ENCODE assay signal across 12 mouse cellular contexts in genomic region chr1:134342781-134343310, GRCm38 (mm10). TPM values are rescaled to one million over a fixed set of nuclear protein-coding genes. Genes with fewer than 3 reads are reported as not detected.
DNase-seq lines count a peak whose midpoint lies in the region; ATAC-seq and TF ChIP-seq lines count a peak whose summit lies in the region.
"Had no signal": no experiment of that assay in that cellular context is flagged by ENCODE, and none has a peak within 500 bp of the region (broad histone marks: within the 10 kb centered on the region; RNA-seq: fewer than 3 reads in every experiment).

No protein-coding gene starts in this region.

- no peaks in the 10 kb centered on the region for H3K79me2 ChIP-seq in myocyte (ENCODE audit: control insufficient read depth, insufficient read depth)

- no peak overlapping the region for H3ac ChIP-seq in myocyte (ENCODE audit: control insufficient read depth, insufficient read length)

- H3K27me3 ChIP-seq in heart, postnatal 0 days (ENCODE audit: control insufficient read depth, insufficient read depth, low read length) = no peaks in the 10 kb centered on the region
- no peaks in the 10 kb centered on the region for H3K27me3 ChIP-seq in myocyte (ENCODE audit: control insufficient read depth, insufficient read depth, insufficient read length)
- H3K27me3 ChIP-seq: kidney, embryonic 15.5 days had no signal

- no peak overlapping the region for H3K4me3 ChIP-seq in gastrocnemius, adult 2 months
- peak overlapping the region; percentile 78 for H3K4me3 ChIP-seq in layer of hippocampus, adult 2 months
- H3K4me3 ChIP-seq in heart, postnatal 0 days (ENCODE audit: low read depth, low read length) = no peak overlapping the region
- no peak overlapping the region for H3K4me3 ChIP-seq in myocyte

- peaks cover 16% of the 10 kb centered on the region; the same call in 1 of the 2 replicates for H3K4me1 ChIP-seq in heart, postnatal 0 days (ENCODE audit: control insufficient read depth, insufficient read depth)

- H3K27ac ChIP-seq in gastrocnemius, adult 2 months = peak overlapping the region; percentile 83
- peak overlapping the region; percentile 89; the same call in 1 of the 2 replicates for H3K27ac ChIP-seq in layer of hippocampus, adult 2 months
- peak overlapping the region; percentile 85 for H3K27ac ChIP-seq in heart, postnatal 0 days (ENCODE audit: low read depth)
- H3K27ac ChIP-seq: kidney, embryonic 15.5 days had no signal

- DNase-seq in gastrocnemius, adult 2 months = no peak
- no peak for DNase-seq in gastrocnemius, postnatal 25 days
- no peak for DNase-seq in layer of hippocampus, adult 2 months (ENCODE audit: low spot score in 2 of 2)
- no peak for DNase-seq in layer of hippocampus, postnatal 36 days
- no peak for DNase-seq in heart, postnatal 0 days (ENCODE audit: low spot score)
- DNase-seq in adrenal gland, postnatal 4 days (ENCODE audit: low spot score in 2 of 2) = no peak
- DNase-seq: liver; lung, postnatal 10 days had no signal

- intact Hi-C loops in gastrocnemius, adult 2 months (cut with DNase I) = no loop called here

- TF ChIP-seq EP300 in heart, postnatal 0 days (IDR thresholded peaks at IDR 0.05; ENCODE audit: low read depth) = no peak

- H3K36me3 ChIP-seq in heart, postnatal 0 days (replicated peaks; ENCODE audit: control insufficient read depth, insufficient read depth, low read length) = peaks cover 20% of the 10 kb centered on the region
- H3K36me3 ChIP-seq in myocyte (ENCODE audit: control insufficient read depth, insufficient read depth) = peaks cover 8% of the 10 kb centered on the region

- H3K9ac ChIP-seq in heart, postnatal 0 days (replicated peaks; ENCODE audit: low read depth, low read length) = no peak overlapping the region

- H3K9me3 ChIP-seq in heart, postnatal 0 days (replicated peaks; ENCODE audit: control insufficient read depth, low read length) = no peaks in the 10 kb centered on the region
- H3K9me3 ChIP-seq: kidney, embryonic 15.5 days had no signal

- no peak for ATAC-seq in heart, postnatal 0 days (ENCODE audit: insufficient read depth, low read depth)

- peak overlapping the region; percentile 78 for H3K4me2 ChIP-seq in heart, postnatal 0 days (ENCODE audit: low read depth, low read length)
- peak overlapping the region; percentile 35 for H3K4me2 ChIP-seq in myocyte (ENCODE audit: low read depth)

- no peak for TF ChIP-seq CTCF in gastrocnemius, adult 2 months (IDR thresholded peaks at IDR 0.05)
- TF ChIP-seq CTCF in layer of hippocampus, adult 2 months (conservative IDR thresholded peaks at IDR 0.05) = no peak
- no peak for TF ChIP-seq CTCF in heart, postnatal 0 days (IDR thresholded peaks at IDR 0.05; ENCODE audit: low read depth)

- 48% methylated on average over 8 of the region's 8 CpGs for WGBS in heart, postnatal 0 days

- TF ChIP-seq POLR2A in myocyte (IDR thresholded peaks at IDR 0.05; ENCODE audit: insufficient read length, low read depth) = no peak

TF ChIP-seq in myocyte, 11 proteins besides CTCF, POLR2A, EP300 and RAD21:
- TF ChIP-seq SRF (IDR thresholded peaks at IDR 0.05; ENCODE audit: control insufficient read depth, insufficient read length, low read depth) (no peak), REST (IDR thresholded peaks at IDR 0.05; ENCODE audit: insufficient read depth, insufficient read length) (no peak), MAX (IDR thresholded peaks at IDR 0.05; ENCODE audit: low read depth) (no peak), POLR2AphosphoS2 (IDR thresholded peaks at IDR 0.05; ENCODE audit: insufficient read length, low read depth) (peak; percentile 23)
TF ChIP-seq in myocyte: peak in this region for 1.

RNA-seq across cellular contexts. Expression of gene Ppfia4, which starts 10.1 kb away (rescaled TPM):
- total RNA-seq in gastrocnemius, adult 2 months (2021) = under 1 TPM; 0.42 to 0.46 TPM
- total RNA-seq in gastrocnemius, postnatal 25 days (2021) = 1 to 10 TPM in 1 of 2 experiments, under 1 TPM in 1; 0.97 to 1.0 TPM
- total RNA-seq in layer of hippocampus, adult 2 months (2021) = 10 to 100 TPM; 71.9 to 79.7 TPM
- 10 to 100 TPM; 68.8 to 70.0 TPM for total RNA-seq in layer of hippocampus, postnatal 36 days (2021)
- 5.2 and 12.3 TPM in 2 replicates for total RNA-seq in heart, postnatal 0 days (2014; rRNA removed; ENCODE audit: low replicate concordance)
- polyA plus RNA-seq in heart, postnatal 0 days (2015; fragmentation: Nextera tagmentation; extraction: Ambion mirVana) = 6.2 and 6.4 TPM in 2 replicates
- polyA plus RNA-seq in myocyte (2012; fragmentation: generic; extraction: Trizol) = 35.8 TPM
- 1 to 10 TPM; 2.9 to 3.5 TPM for total RNA-seq in adrenal gland, postnatal 4 days (2021)

RNA-seq across cellular contexts. Expression of gene Tmem183a, which starts 18.9 kb away (rescaled TPM):
- total RNA-seq in gastrocnemius, adult 2 months (2021) = 10 to 100 TPM; 12.3 to 12.4 TPM
- 10 to 100 TPM; 13.2 to 15.1 TPM for total RNA-seq in gastrocnemius, postnatal 25 days (2021)
- total RNA-seq in layer of hippocampus, adult 2 months (2021) = 10 to 100 TPM; 73.5 to 76.7 TPM
- 10 to 100 TPM; 70.5 to 75.0 TPM for total RNA-seq in layer of hippocampus, postnatal 36 days (2021)
- total RNA-seq in heart, postnatal 0 days (2014; rRNA removed; ENCODE audit: low replicate concordance) = 51.8 and 59.8 TPM in 2 replicates
- polyA plus RNA-seq in heart, postnatal 0 days (2015; fragmentation: Nextera tagmentation; extraction: Ambion mirVana) = 30.1 and 31.1 TPM in 2 replicates
- 67.3 TPM for polyA plus RNA-seq in myocyte (2012; fragmentation: generic; extraction: Trizol)
- 10 to 100 TPM; 53.9 to 60.4 TPM for total RNA-seq in adrenal gland, postnatal 4 days (2021)

RNA-seq across cellular contexts. Expression of gene 4933406M09Rik, which starts 42.9 kb away (rescaled TPM):
- total RNA-seq in gastrocnemius, adult 2 months (2021) = not detected
- total RNA-seq in gastrocnemius, postnatal 25 days (2021) = not detected
- total RNA-seq in layer of hippocampus, adult 2 months (2021) = not detected
- not detected for total RNA-seq in layer of hippocampus, postnatal 36 days (2021)
- total RNA-seq in heart, postnatal 0 days (2014; rRNA removed; ENCODE audit: low replicate concordance) = not detected in 2 replicates
- polyA plus RNA-seq in heart, postnatal 0 days (2015; fragmentation: Nextera tagmentation; extraction: Ambion mirVana) = not detected in 2 replicates
- not detected for polyA plus RNA-seq in myocyte (2012; fragmentation: generic; extraction: Trizol)
- total RNA-seq in adrenal gland, postnatal 4 days (2021) = not detected
- total RNA-seq: granulocyte monocyte progenitor cell, adult 5-6 weeks; layer of hippocampus, postnatal 10 days had no signal
- polyA plus RNA-seq: kidney, embryonic 15.5 days had no signal

RNA-seq across cellular contexts. Expression of gene Myog, which starts 53.1 kb away (rescaled TPM):
- 10 to 100 TPM; 11.6 to 34.5 TPM for total RNA-seq in gastrocnemius, adult 2 months (2021)
- total RNA-seq in gastrocnemius, postnatal 25 days (2021) = 10 to 100 TPM; 16.2 to 26.0 TPM
- total RNA-seq in layer of hippocampus, adult 2 months (2021) = not detected
- not detected for total RNA-seq in layer of hippocampus, postnatal 36 days (2021)
- not detected in 2 replicates for total RNA-seq in heart, postnatal 0 days (2014; rRNA removed; ENCODE audit: low replicate concordance)
- polyA plus RNA-seq in heart, postnatal 0 days (2015; fragmentation: Nextera tagmentation; extraction: Ambion mirVana) = 0.25 and 0.31 TPM in 2 replicates
- 1,426 TPM for polyA plus RNA-seq in myocyte (2012; fragmentation: generic; extraction: Trizol)
- 1 to 10 TPM; 1.8 to 3.4 TPM for total RNA-seq in adrenal gland, postnatal 4 days (2021)
- total RNA-seq: granulocyte monocyte progenitor cell, adult 5-6 weeks; layer of hippocampus, postnatal 10 days had no signal
